In the genomic region with DNA sequence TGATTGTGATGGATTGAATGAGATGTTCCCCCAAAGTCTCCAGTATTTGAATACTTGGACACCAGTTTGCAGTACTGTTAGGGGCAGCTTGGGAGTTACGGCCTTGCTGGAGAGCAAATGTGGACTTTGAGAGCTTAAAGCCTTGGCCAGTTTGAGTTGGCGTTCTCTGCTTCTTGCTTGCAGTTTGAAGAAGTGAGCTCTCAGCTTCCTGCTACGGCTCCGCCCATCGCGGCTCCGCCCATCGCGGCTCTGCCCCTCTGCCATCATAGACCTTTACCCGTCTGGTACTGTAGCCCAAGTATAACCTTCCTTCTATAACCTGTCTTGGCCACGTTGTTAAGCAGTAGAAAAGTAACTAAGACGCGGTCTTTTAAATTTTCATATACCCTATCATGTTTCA, we compare ENCODE assay signal across 8 mouse cellular contexts.
DNase-seq lines count a peak whose midpoint lies in the region; ATAC-seq and TF ChIP-seq lines count a peak whose summit lies in the region.
"Had no signal": no experiment of that assay in that cellular context is flagged by ENCODE, and none has a peak within 500 bp of the region (broad histone marks: within the 10 kb centered on the region; RNA-seq: fewer than 3 reads in every experiment).

No protein-coding gene starts in this region.

- no peaks in the 10 kb centered on the region for H3K9me3 ChIP-seq in embryonic facial prominence, embryonic 11.5 days (replicated peaks; ENCODE audit: control insufficient read depth, low read length)
- no peaks in the 10 kb centered on the region for H3K9me3 ChIP-seq in intestine, embryonic 14.5 days (ENCODE audit: control insufficient read depth, low read length)
- H3K9me3 ChIP-seq in liver, embryonic 14.5 days (ENCODE audit: control insufficient read depth, low read length) = no peaks in the 10 kb centered on the region
- no peaks in the 10 kb centered on the region for H3K9me3 ChIP-seq in neural tube, embryonic 14.5 days (ENCODE audit: control insufficient read depth, low read length)

- peak; percentile 23 for DNase-seq in R1 (ENCODE audit: low read depth, low spot score)
- peak; percentile 60 for DNase-seq in embryonic facial prominence, embryonic 11.5 days (ENCODE audit: low spot score)
- peak; percentile 61 for DNase-seq in intestine, embryonic 14.5 days (ENCODE audit: low spot score)
- DNase-seq in liver, embryonic 14.5 days (ENCODE audit: low read depth in 3 of 3, low spot score in 3 of 3) = peak in 1 of 3 experiments; percentile 15
- DNase-seq in urinary bladder, postnatal 14 days (ENCODE audit: low spot score) = no peak
- DNase-seq in ovary, postnatal 36 days (ENCODE audit: low spot score) = no peak

- no peak overlapping the region for H3K4me2 ChIP-seq in embryonic facial prominence, embryonic 11.5 days (ENCODE audit: low read depth, low read length)
- peak overlapping the region; percentile 44 for H3K4me2 ChIP-seq in intestine, embryonic 14.5 days (ENCODE audit: low read length)
- H3K4me2 ChIP-seq in liver, embryonic 14.5 days (ENCODE audit: low read depth) = peak overlapping the region; percentile 84
- peak overlapping the region; percentile 43; the same call in 1 of the 2 replicates for H3K4me2 ChIP-seq in neural tube, embryonic 14.5 days (ENCODE audit: low read depth, low read length)

- 15% methylated on average over 13 of the region's 13 CpGs for WGBS in embryonic facial prominence, embryonic 11.5 days
- WGBS in intestine, embryonic 14.5 days = 20% methylated on average over 13 of the region's 13 CpGs
- 8% methylated on average over 13 of the region's 13 CpGs for WGBS in liver, embryonic 14.5 days (ENCODE audit: insufficient replicate concordance)
- 20% methylated on average over 13 of the region's 13 CpGs for WGBS in neural tube, embryonic 14.5 days

- H3K4me1 ChIP-seq in embryonic facial prominence, embryonic 11.5 days (ENCODE audit: control insufficient read depth, insufficient read depth, low read length) = no peaks in the 10 kb centered on the region
- 0 out of 2 replicates have a peak, but pooled peaks cover 3% of the 10 kb centered on the region for H3K4me1 ChIP-seq in intestine, embryonic 14.5 days (replicated peaks; ENCODE audit: control insufficient read depth, insufficient read depth, low read length)
- peaks cover 8 to 22% of the 10 kb centered on the region in 2 experiments for H3K4me1 ChIP-seq in liver, embryonic 14.5 days (replicated peaks; ENCODE audit: control insufficient read depth in 2 of 2, insufficient read depth in 2 of 2, low read length in 1 of 2)
- H3K4me1 ChIP-seq in neural tube, embryonic 14.5 days (ENCODE audit: control insufficient read depth, insufficient read depth, low read length) = peaks cover 3% of the 10 kb centered on the region; the same call in 1 of the 2 replicates

- no peak for TF ChIP-seq EP300 in liver, embryonic 14.5 days (IDR thresholded peaks at IDR 0.05; ENCODE audit: low read depth)

- no peak for TF ChIP-seq CTCF in liver, embryonic 14.5 days (IDR thresholded peaks at IDR 0.05; ENCODE audit: low read depth)

- H3K27me3 ChIP-seq in embryonic facial prominence, embryonic 11.5 days (ENCODE audit: control insufficient read depth, insufficient read depth, low read length) = no peaks in the 10 kb centered on the region
- no peaks in the 10 kb centered on the region for H3K27me3 ChIP-seq in intestine, embryonic 14.5 days (replicated peaks; ENCODE audit: control insufficient read depth, insufficient read depth, low read length)
- no peaks in the 10 kb centered on the region for H3K27me3 ChIP-seq in liver, embryonic 14.5 days (ENCODE audit: control insufficient read depth, insufficient read depth, low read length)
- no peaks in the 10 kb centered on the region for H3K27me3 ChIP-seq in neural tube, embryonic 14.5 days (ENCODE audit: control insufficient read depth, insufficient read depth, low read length)

- H3K9ac ChIP-seq in embryonic facial prominence, embryonic 11.5 days (replicated peaks; ENCODE audit: low read length) = no peak overlapping the region
- H3K9ac ChIP-seq in intestine, embryonic 14.5 days (ENCODE audit: low read length) = no peak overlapping the region
- H3K9ac ChIP-seq in liver, embryonic 14.5 days (replicated peaks) = peak overlapping the region; percentile 5; the same call in 1 of the 2 replicates
- H3K9ac ChIP-seq in neural tube, embryonic 14.5 days (replicated peaks; ENCODE audit: low read depth, low read length) = no peak overlapping the region

- ATAC-seq in embryonic facial prominence, embryonic 11.5 days (replicated peaks; ENCODE audit: insufficient number of reproducible peaks, low FRiP score, low TSS enrichment, low read depth) = no peak
- ATAC-seq in intestine, embryonic 14.5 days (replicated peaks; ENCODE audit: low FRiP score, low TSS enrichment, low read depth) = no peak; the same call in 1 of the 2 replicates
- ATAC-seq in liver, embryonic 14.5 days (ENCODE audit: insufficient read depth) = peak; percentile 47; the same call in 1 of the 2 replicates
- no peak for ATAC-seq in neural tube, embryonic 14.5 days (ENCODE audit: low read depth)

- H3K27ac ChIP-seq in embryonic facial prominence, embryonic 11.5 days (replicated peaks; ENCODE audit: low read depth, low read length) = no peak overlapping the region
- no peak overlapping the region for H3K27ac ChIP-seq in intestine, embryonic 14.5 days (ENCODE audit: low read depth)
- H3K27ac ChIP-seq in liver, embryonic 14.5 days = no peak overlapping the region
- no peak overlapping the region for H3K27ac ChIP-seq in neural tube, embryonic 14.5 days (ENCODE audit: low read depth, low read length)
- H3K27ac ChIP-seq: heart, adult 2 months had no signal

- no peaks in the 10 kb centered on the region for H3K36me3 ChIP-seq in embryonic facial prominence, embryonic 11.5 days (replicated peaks; ENCODE audit: control insufficient read depth, insufficient read depth, low read depth, low read length)
- H3K36me3 ChIP-seq in intestine, embryonic 14.5 days (ENCODE audit: control insufficient read depth, insufficient read depth, low read length) = no peaks in the 10 kb centered on the region
- no peaks in the 10 kb centered on the region for H3K36me3 ChIP-seq in liver, embryonic 14.5 days (replicated peaks; ENCODE audit: control insufficient read depth, insufficient read depth, low read depth)
- H3K36me3 ChIP-seq in neural tube, embryonic 14.5 days (ENCODE audit: control insufficient read depth, insufficient read depth, low read length) = no peaks in the 10 kb centered on the region

- H3K4me3 ChIP-seq in embryonic facial prominence, embryonic 11.5 days (ENCODE audit: low read depth, low read length) = no peak overlapping the region
- no peak overlapping the region for H3K4me3 ChIP-seq in intestine, embryonic 14.5 days (ENCODE audit: low read depth, low read length)
- peak overlapping the region; percentile 43 to 46; a peak in 3 of 4 replicates for H3K4me3 ChIP-seq in liver, embryonic 14.5 days (ENCODE audit: insufficient read depth in 1 of 2, low read depth in 2 of 2, low read length in 2 of 2)
- H3K4me3 ChIP-seq in neural tube, embryonic 14.5 days (ENCODE audit: low read depth, low read length) = no peak overlapping the region

Comparison
In these comparisons a context has a peak if more than half of its experiments do, and no peak if none do; other contexts are left out.
1. DNase-seq: peak in R1 (single experiment), embryonic facial prominence, embryonic 11.5 days (single experiment) and intestine, embryonic 14.5 days (single experiment); none in urinary bladder, postnatal 14 days (single experiment) and ovary, postnatal 36 days (single experiment).
2. H3K4me3 ChIP-seq: peak in liver, embryonic 14.5 days (2 of 2); none in embryonic facial prominence, embryonic 11.5 days (single experiment), intestine, embryonic 14.5 days (single experiment) and neural tube, embryonic 14.5 days (single experiment).